Mouse (Mus musculus): ENCODE results near the gene Mical3.

Mical3 gene

DNA sequence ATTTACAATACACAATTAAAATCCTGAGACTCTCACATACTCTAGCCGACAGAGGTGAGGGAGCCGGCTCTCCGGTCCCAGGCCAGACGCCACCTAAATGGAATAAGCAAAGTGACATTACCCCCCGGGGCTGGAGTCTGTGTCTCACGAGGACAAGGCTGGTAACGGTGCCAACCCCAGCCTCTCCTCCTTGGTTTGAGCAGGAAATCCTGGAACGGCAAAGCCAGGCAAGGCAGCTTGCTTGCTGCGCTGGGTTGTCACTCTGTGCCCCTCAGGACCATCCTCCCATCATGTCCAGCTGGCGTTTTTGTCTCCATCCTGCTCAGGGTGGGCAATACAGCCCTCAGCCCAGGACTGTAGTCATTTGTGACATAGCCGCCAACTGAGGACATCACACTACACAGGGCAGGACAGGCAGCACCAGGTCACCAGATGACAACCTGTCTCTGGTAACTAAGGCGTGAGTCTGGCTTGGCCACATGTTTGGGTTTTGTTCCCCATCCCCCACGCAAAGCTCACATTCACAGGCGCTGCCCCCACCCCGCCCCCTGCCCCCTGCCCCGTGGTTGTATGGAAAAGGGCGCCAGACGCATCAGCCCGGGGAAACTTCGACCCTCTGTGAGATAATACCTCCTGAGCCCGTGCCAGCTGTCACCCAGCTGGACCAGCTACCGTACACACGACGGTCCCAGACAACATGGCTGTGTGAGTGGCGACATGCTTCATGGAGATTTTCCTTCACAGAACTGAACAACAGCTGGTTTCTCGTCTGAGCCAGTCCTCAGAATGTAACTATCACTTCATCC lies 49.3 kb downstream of the Mical3 start:
- no peak for DNase-seq

DNA sequence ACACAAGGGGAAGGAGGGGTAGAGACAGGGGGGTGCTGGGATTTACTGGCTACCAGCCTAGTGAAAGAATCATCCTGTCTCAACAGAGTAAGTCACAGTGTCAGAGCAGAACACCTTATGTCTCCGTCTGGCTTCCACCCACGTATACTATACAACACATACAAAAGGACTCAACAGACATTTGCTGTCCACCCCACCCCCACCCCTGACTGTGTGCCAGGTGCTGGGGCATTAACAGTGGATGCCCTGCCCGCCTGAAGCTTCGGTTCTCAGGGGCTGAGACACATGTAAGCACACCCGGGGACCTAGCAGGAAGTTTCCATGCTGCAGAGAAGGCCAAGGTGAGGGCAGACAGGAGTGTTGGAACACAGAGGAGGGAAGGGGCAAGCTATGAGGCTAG lies 52.6 kb downstream of the Mical3 start:
- no peak for DNase-seq

DNA sequence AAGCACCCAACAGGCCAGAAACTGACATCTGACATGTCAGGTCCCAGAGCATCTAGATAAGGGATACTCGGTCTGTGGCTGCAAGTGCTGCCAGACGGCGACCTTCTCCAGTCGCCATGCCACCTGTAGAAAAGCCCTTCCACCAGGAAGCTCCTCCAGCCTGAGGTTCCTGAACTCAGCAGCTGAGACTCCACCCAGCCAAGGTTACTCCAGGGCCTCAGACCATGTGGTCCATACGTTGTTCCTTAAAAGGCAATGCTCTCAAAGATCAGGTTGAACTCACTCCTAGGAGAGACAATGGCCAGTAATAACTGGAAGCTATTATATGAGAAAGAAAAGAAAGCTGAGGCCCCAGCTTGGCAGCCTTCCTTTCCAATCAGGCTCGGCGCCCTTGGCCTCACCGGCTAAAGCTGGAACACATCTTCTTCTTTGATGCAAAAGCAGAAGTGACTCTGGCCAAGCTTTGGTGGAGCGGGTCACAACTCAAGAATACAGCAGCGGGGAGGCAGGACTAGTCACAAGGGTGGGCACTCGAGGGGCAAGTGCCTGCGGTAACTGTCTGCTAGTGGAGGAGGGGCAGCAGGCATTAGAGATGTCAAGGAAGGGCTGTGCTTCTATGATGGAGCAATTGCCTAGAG lies 53.8 kb downstream of the Mical3 start:
- DNase-seq, result peak; percentile 55 to 64

DNA sequence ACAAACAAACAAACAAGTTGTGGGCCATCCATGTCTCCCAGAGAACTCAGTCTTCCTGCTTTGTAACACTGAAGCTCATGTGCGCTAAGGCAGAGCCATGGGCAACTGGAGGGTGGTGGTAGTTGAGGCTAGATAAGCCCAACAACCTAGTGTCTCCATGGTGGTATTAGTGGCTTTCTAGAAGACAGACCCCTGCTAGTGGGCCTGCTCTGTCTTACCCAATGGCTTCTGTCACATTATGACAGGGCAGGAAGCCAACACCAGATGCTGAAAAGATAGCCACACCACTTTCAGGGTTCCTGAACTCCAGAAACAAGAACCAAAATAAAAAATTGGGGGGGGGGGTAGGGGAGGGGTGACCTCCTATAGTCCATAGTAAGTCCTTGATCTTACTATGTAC lies 55.0 kb downstream of the Mical3 start:
- DNase-seq, result no peak

DNA sequence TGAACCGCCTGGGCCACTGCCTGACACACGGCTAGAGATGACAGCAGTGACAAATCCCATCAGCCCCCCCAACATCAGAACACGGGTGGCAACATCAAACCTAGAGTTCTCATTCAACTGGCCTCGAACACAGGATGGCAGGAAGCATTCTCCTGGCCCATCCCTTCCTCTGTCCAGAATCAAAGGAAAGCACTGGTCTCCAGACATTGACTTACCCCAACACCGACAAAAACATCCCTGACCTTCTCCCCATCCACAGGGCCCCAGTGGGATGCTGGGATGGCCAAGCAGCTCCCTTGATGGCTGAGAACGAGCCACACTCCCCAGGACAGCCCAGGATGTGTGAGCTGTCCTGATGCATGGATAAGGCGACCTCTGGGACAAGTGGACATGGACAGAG lies 57.5 kb downstream of the Mical3 start:
- no peak for DNase-seq

DNA sequence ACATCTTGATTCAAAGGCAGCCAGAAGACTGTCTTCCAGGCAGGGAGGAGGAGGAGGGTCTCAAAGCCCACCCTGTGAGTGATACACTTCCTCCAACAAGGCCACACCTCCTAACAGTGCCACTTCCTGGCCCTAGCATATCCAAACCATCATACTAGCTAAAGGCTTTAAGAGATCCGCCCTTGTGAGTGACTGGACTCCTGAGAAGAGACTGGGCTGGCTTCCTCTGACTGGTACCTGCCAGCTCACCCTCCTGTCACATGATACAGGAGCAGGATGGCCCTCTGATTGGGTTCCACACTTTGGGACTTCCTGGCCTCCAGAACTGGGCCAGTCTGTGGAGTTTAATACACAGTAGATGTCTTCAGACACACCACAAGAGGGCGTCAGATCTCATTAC lies 58.2 kb downstream of the Mical3 start:
- DNase-seq, result no peak

DNA sequence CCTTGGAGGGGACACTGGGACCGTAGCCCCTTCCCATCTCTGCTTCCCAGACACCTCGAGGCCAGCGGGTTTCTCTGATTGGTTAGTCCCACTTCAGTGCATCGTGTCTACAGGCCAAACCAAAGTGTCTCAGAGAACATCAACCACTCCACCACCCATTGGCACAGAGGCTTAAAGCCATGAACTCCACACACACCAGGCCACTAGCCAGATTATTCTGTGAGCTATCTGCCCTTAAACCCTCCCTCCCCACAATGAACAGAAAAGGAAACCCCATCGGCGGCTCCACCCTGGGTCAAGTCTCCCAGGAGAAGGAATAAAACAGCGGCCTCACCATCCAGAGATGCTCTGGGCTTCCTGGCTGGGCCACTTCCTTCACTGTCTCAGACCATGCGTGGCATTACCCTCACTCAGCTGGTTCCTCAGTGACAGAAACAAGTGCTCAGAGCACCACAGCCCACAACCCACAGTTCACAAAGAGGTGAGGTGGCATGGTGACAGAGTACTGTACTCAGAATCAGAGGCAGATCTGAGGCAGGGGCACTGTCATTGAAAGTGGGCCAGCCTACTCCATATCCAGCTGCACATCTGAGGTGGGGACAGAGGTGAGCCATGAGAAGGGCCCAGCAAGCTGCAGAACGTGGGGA lies 60.1 kb downstream of the Mical3 start:
- peak; percentile 48 to 58 for DNase-seq

DNA sequence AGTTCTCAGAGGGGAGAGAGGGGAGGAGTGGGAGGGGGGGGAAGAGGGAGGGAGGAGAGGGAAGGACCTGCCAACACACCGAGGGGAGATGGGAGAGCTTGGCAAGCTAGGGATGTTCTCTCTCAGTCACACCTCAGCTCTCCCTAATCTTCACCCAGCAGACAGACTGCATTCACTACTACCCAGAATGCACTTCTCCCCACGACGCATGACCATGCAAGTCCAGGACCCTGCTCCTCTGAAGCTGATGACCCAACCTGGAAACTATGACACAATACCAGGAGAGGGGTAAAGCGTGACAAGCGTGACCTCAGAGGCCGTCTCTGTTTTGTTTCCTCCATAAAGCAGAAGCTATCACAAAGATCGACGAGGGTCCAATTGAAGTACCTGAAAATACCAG lies 61.6 kb downstream of the Mical3 start:
- peak; percentile 21 to 32 for DNase-seq

DNA sequence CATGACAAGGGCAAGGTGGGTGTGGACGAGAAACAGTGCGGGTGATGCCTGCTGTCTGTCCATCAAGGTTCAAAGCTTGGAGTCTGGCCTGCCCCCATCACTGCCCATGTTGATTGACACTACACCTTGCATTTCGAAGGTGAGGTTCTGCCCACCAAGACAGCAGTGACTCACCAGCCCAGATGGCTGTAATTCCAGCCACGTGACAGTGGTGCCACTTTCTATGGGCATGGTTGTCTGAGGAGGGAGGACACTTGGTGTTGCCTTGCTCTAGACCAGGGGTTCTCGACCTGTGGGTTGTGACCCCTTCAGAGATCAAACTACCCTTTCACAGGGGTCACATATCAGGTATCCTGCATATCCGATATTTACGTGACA lies 62.7 kb downstream of the Mical3 start:
- DNase-seq, result no peak

DNA sequence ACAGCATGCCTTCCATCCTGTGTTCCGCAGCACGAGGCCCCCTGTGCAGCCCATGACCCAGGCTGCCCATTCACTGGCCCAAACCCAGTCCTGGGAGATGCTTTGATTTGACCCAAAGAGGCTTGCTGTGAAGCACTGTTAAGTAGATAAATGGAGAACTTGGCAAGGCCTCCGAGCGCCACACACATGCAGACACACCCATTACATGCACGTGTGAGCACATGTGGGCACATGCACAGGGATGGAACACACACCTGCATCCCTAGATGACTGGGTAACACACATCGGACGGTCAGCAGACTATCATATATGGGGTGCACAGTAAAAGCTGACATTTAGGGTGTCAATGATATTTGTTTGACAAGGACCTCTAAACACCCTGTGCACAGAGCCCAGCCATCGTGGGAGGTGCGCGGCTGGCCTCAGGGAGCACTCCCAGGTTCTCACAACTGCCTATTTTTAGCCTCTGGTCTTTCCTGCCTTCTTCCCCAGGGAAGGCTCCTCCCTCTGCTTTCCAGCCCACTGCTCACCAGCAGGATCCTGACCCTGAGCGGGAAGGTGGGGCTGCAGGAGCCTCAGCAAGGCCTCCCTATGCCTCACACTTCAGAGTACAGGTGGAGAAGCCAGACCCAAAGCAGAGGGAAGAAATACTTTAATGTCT lies 63.2 kb downstream of the Mical3 start:
- peak; percentile 21 to 25 for DNase-seq

DNA sequence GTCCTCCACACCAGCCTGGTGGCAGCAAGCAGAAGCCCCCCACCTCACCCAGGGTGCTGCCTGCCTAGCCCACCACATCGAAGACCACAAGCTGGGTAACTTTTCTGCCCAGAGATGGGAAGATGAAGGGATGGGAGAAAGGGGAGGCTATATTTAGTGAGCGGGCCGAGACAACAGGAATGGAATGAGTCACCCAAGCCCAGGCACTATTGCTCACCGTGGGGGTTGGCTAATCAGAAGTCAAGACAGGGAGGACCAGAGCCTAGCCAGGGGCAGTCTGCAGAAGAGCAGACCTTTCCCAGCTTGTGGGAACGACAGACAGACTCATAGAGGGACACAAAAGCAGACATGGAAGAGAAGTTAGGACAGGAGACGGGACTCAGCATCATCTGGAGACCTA lies 64.0 kb downstream of the Mical3 start:
- no peak for DNase-seq

DNA sequence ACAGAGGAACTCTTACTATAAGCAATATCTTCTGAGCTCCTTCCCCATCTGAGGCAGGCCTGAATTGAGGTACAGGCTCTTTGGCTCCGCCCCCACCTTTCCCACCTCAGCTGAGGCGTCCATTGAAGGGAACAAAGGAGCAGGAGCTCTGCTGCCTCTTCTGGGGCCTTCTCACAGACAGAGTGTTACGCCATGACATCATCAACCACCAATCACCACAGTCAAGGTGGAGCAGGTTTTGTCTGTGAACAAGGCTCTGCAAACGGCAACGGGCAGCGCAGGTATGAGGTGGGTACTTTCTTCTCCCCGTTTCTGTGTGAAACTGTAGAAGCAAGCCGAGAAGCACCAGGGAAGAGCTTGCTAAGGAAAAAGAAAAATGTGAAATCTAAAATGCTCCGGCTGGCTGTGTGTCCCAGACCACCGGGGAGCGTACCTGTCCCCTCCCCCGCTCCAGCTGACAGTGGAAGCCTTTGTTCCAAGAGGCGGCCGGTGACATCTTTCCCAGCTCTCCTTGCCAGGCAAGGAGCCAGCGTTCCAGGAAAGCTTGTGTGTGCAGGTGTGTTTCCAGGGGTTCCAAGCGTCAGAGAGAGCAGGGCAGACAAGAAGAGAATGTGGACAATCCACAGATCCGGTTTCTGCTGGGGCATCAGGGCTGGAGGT lies 66.3 kb downstream of the Mical3 start:
- DNase-seq, result peak in 1 of 2 experiments; percentile 29

DNA sequence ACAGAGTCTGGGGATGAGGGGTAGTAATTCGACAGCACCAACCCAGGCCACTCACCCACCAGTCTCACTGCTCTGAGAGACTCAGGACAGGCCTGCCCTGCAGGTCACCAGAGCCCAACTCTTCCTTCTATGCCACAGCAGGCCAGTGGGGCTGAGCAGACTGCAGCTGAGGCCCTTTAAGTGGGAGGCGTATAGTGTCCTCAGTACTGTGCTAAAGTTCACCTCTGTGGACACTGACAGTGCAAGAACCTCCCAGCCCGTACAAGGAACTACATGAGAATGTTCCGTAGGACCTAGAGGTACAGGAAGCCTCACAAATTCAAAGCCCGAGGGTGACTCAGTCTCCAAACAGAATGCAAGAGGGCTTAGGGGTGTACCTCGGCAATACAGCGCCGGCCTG lies 67.0 kb downstream of the Mical3 start:
- peak; percentile 11 to 12 for DNase-seq

DNA sequence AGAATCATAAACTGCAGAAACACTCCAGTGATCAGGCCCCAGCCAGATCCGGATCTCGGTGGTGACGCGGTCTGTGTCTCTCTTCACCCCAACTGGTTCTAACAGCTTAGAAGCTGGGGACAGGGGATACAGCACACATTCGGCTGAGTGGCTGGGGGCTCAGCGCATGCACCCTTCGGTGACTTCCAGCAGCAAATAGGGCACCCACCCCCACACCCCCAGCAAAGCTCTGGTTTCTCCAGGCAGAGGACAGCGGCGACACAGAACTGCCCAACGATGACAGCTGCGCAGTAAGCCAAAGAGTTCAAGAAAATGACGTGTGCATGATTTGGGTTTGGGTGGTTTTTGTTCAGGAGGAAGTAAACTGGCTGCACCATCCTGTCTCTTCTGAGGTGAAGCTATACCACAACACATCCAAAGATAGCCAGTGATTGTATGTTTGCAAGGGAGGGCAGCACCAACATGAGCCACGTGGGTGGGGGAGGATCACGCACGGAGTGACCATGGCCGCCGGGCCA lies 67.8 kb downstream of the Mical3 start:
- DNase-seq, result peak; percentile 75 to 76

DNA sequence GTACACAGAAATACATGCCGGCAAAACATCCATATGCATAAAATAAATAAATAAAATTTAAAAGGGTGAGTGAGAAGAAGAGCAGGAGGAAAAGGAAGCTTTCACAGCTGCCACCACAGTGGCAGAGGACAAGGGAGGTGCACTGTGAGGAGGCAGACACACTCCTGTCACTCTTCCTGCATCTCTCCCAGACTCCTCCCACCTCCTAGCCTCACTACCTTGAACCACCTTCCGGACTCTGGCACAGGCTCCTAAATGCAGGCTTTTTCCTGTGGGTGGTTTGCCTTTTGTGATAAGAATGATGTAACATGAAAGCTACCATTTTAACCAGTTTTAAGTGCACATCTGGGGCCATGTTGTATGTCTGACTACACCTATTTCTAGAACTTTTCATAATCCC lies 72.8 kb downstream of the Mical3 start:
- no peak for DNase-seq

DNA sequence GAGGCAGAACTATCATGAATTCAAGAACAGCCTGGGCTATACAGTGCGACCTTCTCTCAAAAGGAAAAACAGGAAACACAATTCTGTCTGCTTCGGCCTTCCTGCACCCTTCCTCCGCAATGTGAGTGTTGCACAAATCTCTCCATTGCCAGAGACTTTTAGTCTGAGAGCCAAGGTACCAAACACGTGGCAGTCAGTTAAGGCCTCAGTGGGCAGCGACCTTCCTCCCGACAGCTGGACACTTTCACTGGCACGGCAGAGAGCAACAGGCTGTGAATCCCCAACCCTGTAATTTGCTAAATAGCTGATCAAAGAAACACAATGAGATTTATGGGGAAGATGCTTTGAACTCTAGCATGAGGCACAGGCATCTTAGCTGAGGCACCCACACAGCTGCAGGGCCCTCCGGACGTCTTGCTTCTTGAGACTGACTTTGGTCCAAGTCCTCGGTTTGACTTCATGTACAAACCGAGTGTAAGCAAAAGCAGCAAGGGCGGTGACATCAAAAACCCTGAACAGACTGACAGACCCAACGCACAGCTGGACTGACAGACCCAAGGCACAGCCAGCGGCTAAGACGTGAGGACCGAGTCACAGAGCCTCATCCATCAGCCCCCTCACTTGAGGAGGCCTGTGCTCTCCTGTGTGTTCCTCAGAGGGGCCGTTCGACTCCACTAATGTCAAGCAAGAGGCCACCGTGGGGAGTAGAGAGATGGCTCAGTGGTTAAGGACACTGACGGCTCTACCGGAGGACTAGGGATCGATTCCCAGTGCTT lies 73.4 kb downstream of the Mical3 start:
- no peak for DNase-seq

DNA sequence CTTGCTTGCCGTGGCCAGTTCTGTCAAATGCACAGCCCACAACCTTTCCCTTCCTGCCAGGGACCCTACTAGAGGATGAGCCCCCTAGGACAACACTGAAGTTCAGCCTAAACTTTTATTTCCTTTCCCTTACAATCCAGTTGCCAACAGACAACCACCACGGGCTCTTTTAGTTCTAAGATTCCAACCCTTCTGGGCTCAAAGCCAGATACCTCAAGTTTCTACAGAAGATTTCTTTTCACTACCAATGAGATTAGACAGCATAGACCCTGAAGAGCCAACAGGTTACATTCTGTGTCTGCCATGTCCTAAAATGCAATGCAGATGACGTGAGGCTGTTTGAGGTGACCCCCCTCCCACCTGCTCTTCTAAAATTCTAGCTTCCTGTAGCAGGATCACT lies 75.3 kb downstream of the Mical3 start:
- no peak for DNase-seq

DNA sequence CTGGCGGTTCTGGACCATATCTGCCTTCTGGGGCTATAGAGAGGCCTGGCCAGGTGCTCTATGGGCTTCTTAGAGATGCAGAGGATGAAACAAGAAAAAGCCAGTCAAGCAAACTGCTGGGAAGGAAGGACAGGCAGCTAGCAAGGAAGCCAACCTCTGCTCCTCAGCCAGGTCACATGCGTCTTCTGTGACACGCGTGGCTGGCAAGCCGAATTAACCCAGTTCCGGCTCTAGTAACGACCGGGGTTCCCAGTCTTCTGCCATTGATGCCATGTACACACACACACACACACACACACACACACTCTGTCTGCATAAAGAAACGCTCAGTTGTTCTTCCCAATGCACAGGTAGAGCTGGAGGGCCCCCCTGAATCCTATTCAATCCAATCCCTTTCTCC lies 75.9 kb downstream of the Mical3 start:
- no peak for DNase-seq

DNA sequence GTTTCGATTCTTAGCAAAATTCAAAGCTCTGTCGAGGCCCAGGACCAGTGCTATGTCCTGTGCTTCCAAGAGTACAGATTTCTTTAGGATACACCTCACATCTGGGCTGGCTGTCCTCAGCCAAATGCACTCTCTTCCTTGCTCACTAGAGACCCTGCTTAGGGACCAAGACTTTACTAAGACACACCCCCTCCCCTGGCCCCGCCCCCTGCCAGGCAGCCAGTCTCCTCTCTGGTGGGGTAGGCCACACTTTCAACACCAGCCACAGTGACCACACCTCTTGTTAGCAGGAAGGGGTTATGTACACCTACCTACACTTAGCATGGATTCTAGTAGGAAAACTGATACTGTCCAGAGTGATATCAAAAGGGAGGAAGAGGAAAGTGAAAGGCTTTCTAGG lies 76.5 kb downstream of the Mical3 start:
- DNase-seq, result no peak

DNA sequence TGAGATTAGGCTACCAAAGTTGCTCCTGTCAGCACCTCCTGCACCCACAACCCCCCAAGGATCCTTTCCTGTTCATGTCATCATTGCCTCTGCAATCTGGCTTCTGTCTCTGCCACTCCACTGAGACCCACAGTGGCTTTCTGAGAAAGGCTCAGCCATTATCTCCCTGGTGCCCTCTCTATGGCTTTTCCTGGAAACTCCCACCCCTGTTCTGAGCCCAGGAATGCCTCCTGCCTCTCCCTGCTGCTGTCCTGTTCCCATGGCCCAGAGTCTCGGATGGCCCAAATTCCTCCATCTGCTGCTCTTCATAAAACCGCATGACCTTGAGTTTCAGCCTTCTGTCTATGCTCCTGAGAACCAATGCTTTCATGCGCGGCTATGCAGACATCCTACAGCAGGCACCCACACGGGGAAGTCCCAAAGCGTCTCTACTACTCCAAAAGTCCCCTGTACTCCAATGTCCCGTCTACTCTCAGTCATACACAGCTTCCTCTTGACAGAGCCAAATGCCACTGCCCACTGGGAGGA lies 77.2 kb downstream of the Mical3 start:
- peak; percentile 38 to 56 for DNase-seq

DNA sequence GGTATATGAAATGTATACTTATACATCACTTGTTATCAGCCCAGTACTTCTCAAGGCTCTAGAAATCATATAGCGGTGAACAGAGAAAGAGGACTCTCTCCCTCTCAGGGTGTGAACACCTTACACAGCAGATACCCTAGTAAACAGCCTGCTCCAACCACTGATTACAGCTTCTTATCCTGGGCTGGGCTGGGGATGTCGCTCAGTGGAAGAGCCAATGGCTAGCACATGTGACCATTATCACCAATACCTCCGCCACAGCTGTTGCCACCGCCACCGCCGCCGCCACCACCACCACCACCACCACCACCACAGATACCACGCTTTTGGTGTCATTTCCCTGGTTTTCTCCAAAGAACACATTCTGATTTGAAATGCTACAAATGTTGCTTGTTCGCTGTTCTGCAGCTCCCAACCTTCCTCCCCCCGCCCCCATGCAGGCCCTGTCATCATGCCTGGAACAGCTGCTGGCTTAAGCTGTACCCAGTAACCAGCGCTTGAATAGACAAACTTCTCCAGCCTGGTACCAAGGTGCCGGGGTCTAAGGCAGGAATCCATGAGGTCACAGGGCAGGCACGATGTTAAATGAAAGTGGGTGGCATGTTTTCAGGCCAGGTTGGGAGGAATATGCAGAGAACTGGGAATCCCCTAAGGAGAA lies 78.7 kb downstream of the Mical3 start:
- DNase-seq, result no peak
